Mouse (Mus musculus) spleen, postnatal 10 days (tissue): ENCODE data around the gene Aar2.
"Not testable (repeated sequence)": the region's sequence is repeated elsewhere in the genome, so short reads cannot be mapped to it uniquely, and the experiment has no call there.

Experiments
- DNase-seq, 2 experiments: peaks; one replicate each; pipeline ENCODE4 v3.0.0; 2021 to 2022; ENCODE audit warnings: low spot score in 2 of 2

Aar2 gene

GRCm38 (mm10) chr2:156547123-156547891 lies at the start of gene Aar2:
TSS of gene Aar2 (plus strand) at chr2:156547584.
- peak; percentile 88 to 89 for DNase-seq

- DNase-seq = peak; percentile 48 to 79
These were observed 49.5 kb upstream of the Aar2 start for GRCm38 (mm10) chr2:156497915-156498314.

- DNase-seq = no peak
These were observed 46.4 kb upstream of the Aar2 start for GRCm38 (mm10) chr2:156501025-156501424.

DNA sequence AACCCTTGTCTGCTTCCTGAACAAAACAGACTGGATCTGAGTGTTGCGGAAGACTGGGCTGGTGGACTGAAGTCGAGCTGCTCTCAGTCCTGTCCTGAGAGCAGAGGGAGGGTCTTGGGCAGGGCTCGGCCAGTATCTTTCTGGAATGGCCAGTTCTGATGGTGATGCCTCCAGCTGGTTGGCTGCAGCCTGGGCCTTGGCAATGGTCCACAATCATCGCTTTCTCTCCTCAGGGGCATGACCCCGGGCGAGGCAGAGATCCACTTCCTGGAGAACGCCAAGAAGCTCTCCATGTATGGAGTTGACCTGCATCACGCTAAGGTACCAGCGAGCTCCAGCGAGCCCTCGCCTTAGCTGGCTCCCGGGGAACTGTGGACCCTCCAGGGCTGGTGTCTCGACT lies 41.9 kb upstream of the Aar2 start:
- no peak for DNase-seq

GRCm38 (mm10) chr2:156512028-156512427 lies 35.4 kb upstream of the Aar2 start:
- no peak for DNase-seq

DNA sequence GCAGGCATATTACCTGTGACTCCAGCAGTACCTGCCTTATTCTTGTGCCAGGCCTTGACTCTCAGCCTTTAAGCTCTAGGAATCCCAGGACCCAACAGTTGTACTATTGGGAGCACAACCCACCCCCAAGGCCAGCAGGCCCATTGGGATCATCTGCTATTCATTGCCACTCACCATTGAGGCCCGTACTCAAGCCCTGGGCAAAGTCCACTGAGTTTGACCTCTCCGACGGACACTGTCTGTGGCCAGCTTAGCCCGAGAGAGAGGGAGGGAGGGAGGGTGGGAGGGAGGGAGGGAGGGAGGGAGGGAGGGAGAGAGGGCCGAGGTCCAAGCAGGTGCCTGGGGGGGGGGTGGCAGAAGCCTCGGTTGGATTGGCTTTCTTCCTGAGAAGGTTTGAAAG lies 34.8 kb upstream of the Aar2 start:
- no peak for DNase-seq

DNA sequence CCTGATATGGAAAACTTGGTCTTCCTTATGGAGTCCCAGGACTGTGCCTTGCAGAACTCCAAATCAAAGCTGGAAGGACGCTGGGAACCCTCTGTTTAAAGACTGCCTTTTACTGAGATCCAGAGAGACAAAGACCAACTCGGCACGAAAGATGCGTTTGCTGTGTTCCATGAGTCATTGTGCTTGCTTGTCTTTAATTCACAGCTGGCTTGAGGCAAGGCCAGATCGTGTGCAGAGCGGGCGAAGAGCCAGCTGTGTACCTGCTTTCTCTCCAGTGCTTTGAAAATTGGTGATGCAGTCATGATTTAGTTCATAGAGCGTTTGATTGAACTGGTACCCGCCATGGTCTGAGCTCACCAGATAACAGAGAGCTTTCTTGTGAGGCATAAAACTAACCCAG lies 32.3 kb upstream of the Aar2 start:
- no peak for DNase-seq

DNA sequence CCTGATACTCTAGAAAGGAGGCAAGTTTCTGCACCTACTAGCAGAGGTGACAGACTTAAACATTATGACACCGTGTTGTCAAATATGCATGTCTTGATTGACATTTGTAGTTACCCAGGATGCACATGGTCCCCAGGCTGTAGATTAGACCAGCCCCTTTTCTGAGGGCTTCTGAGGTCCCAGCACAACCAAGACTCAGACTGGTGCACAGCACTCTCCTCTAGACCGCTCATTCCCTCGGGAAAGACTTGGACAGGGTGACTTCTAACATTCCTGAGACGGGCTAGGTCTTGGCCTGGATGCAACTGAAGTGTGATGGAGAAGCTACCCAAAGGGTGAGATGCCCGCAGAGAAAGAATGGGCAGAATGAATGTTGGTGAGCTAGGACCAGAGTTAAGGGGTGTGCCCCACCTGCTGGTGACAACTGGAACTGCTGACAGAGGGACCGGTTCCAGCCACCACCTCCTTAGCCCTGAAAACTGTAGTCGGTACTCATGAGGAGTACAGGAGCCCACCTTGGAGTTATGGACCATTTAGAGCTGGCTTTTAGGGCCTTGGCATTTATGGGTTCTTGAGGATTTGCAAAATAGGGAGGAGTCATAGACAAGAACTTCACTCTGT lies 31.7 kb upstream of the Aar2 start:
- DNase-seq = peak; percentile 71 to 84

- not testable (repeated sequence) for DNase-seq
These were observed 30.7 kb upstream of the Aar2 start for GRCm38 (mm10) chr2:156516678-156517077.

DNA sequence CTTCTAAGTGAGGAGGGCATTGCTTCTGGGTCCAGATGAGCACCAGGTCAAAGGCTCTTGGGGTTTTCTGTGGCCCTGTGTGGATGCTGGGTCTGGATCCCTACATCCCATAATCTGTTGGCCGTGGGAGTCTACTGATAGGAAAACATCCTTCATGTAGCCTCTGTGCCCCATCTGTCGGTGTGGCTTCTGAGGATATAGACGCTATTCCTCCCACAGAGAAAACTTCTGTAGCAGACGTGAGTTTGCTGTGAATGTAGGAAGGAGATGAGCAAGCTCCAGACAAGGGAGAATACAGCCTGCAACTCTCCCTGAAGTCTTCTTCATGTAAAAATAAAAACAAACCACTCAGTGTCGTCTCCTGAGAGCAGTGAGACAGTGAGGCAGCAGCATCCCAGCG lies 29.1 kb upstream of the Aar2 start:
- DNase-seq = no peak

DNA sequence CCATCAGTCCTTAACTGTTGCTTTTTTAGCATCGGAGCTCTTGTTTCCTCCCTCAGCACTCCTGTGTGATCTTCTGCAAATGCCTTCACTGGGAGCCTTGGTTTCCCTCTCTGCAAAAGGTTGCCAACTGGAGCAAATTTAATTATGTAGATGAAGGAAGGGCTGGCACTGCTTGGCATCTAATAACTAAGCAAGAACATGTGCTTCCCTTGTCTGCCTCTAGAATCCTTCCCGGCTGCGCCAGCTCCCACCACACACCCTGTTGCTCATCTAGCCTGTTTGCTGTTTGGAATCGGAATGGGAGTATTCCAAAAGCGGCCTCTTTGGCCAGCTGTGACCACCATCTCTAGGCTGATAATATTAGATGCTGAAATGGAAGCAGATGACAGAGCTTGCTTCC lies 27.8 kb upstream of the Aar2 start:
- no peak for DNase-seq

GRCm38 (mm10) chr2:156522994-156523393 lies 24.4 kb upstream of the Aar2 start:
- peak in 1 of 2 experiments; percentile 34 for DNase-seq

DNA sequence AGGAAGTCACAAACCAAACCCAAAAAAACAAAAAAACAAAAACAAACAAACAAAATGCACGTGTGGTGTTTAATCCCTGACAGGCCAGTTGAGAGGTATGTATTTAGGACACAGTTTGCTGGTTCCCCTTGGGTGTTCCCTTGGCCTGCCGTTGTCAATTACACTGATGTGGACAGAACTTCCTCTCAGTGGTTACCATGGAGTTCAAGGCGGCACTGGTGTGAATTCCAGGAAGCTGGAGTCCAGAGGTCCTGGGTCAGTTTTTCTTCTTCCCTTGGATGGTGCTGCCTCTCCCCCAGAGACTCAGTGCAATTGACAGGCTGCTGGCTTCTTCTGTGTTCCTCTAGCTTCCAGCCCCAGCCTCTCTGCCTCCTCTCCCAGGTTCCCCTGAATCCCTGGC lies 23.3 kb upstream of the Aar2 start:
- DNase-seq = no peak

DNA sequence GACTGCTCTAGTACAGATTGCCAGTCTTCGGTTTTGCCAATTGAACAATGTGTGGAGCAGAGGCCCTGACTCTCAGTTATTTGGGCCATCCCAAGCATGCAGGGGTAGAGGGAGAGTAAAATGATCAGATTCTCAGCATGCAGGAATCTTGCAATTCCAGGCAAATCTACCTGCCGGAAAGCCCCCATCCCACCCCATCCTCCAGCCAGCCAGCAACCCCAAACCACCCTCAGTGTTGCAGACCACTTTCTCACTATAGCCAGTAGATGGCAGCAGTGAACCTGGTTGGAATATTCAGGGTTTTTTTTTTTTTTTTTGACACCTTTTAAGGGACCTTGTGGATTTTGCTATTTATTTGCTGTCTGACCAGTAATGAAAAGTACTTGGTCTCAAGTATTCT lies 17.7 kb upstream of the Aar2 start:
- DNase-seq = peak in 1 of 2 experiments; percentile 8

- no peak for DNase-seq
These were observed 14.2 kb upstream of the Aar2 start for GRCm38 (mm10) chr2:156533160-156533559.

DNA sequence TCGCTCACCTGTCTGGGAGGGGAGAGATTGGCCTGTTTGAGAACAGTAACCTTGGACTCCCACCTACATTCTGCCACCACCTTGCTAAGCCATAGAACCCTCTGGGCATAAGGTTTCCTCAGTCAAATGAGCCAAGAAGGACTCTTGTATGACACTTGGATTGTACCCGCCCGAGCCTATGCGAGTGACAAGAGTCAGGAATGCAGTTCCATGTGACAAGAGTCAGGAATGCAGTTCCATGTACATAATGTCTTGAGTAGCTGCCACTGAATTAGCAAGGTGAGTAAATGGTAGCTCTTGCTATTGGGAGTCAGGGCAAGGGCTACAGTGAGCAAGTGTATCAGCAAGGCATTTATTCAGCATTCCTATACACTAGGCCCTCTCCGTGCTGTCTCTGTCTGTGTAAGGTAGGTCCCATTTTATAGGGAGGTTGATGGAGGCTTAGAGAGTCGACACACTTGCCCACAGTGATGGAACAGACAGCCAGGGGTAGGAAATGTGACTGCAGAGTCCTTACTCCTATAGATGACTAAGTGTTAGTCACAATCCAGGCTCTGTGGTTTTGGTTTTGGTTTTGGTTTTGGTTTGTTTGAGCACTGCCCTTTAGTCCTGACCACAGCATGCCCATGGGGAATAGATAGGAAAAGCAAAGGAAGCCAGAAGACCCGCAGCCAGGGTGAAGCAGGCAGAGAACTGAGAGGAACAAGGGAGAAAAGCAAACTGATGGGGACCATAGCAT lies 8.4 kb upstream of the Aar2 start:
- DNase-seq = no peak

- no peak for DNase-seq
These were observed 6.4 kb upstream of the Aar2 start for GRCm38 (mm10) chr2:156540991-156541390.

GRCm38 (mm10) chr2:156542410-156542809 lies 5.0 kb upstream of the Aar2 start:
- DNase-seq = no peak

DNA sequence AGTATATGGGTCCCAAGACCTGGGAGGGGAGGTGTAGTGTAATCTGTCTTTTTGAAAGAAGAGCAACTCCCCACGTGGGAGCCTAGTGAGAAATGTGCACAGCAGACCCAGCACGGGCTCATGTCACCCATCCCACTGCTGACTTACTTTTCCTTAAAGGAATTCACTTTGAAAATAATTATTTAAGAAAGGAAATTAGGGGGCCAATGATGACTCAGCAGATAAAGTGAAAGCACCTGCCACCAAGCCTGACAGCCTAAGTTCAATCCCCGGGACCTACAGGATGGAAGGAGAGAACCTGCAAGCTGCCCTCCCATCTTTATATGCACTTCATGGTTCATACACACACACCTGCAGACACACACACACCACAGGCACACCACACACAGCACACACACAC lies 3.6 kb upstream of the Aar2 start:
- DNase-seq = no peak

- no peak for DNase-seq
These were observed 5.0 kb downstream of the Aar2 start for GRCm38 (mm10) chr2:156552421-156552820.

DNA sequence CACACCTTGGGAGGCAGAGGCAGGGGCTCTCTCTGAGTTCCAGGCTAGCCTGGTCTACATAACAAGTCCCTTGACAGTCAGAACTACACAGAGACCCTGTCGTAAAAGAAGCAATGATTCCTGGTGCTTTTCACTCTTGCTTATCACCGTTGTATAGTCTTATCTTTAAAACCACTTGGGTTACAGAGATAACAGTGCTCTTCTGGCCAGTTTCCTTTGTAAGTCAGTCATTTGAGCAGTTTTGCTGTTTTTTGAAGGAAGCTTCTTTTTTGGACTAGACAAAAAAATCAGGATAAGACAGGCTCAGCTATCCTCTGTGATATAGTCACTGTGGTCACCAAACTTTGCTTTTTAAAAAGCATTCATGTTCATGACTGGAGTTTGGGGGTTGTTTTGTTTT lies 14.4 kb downstream of the Aar2 start:
- no peak for DNase-seq

- DNase-seq = no peak
These were observed 16.2 kb downstream of the Aar2 start for GRCm38 (mm10) chr2:156563557-156563956.

- DNase-seq = no peak
These were observed 19.1 kb downstream of the Aar2 start for GRCm38 (mm10) chr2:156566512-156566911.
